ENCODE assay signal across 28 mouse cellular contexts in genomic region chr4:142329600-142329999, GRCm38 (mm10).
DNase-seq lines count a peak whose midpoint lies in the region; ATAC-seq and TF ChIP-seq lines count a peak whose summit lies in the region.
"Had no signal": no experiment of that assay in that cellular context is flagged by ENCODE, and none has a peak within 500 bp of the region (broad histone marks: within the 10 kb centered on the region; RNA-seq: fewer than 3 reads in every experiment).

No protein-coding gene starts in this region.

- no peak overlapping the region for H3K4me2 ChIP-seq in midbrain, embryonic 14.5 days (ENCODE audit: low read length)
- H3K4me2 ChIP-seq: forebrain, embryonic 13.5 days; heart, embryonic 12.5 days; limb, embryonic 12.5 days; liver, embryonic 15.5 days; midbrain, embryonic 13.5 days; stomach, embryonic 15.5 days had no signal

- ATAC-seq in midbrain, embryonic 14.5 days (ENCODE audit: low FRiP score, low TSS enrichment) = no peak
- ATAC-seq: activated CD4-positive, CD25-positive, alpha-beta regulatory T cell, adult 4 months; forebrain, embryonic 13.5 days; midbrain, embryonic 13.5 days had no signal

- H3K4me1 ChIP-seq in heart, adult 2 months (ENCODE audit: control insufficient read depth, insufficient read depth, low read length) = no peaks in the 10 kb centered on the region
- H3K4me1 ChIP-seq in testis, adult 2 months (ENCODE audit: control insufficient read depth, insufficient read depth, low read length) = no peaks in the 10 kb centered on the region; the same call in 1 of the 2 replicates
- no peaks in the 10 kb centered on the region for H3K4me1 ChIP-seq in midbrain, embryonic 14.5 days (ENCODE audit: control insufficient read depth, insufficient read depth, low read length)
- H3K4me1 ChIP-seq: forebrain, embryonic 13.5 days; heart, embryonic 12.5 days; liver, embryonic 15.5 days; midbrain, embryonic 13.5 days; stomach, embryonic 15.5 days had no signal

- no peak for TF ChIP-seq POLR2A in heart, adult 2 months (IDR thresholded peaks at IDR 0.05; ENCODE audit: insufficient read depth, low read depth, low read length)
- no peak for TF ChIP-seq POLR2A in testis, adult 2 months (IDR thresholded peaks at IDR 0.05; ENCODE audit: control insufficient read depth, low read depth, low read length)

- H3K9me3 ChIP-seq in midbrain, embryonic 14.5 days (ENCODE audit: control insufficient read depth, low read length) = no peaks in the 10 kb centered on the region
- H3K9me3 ChIP-seq: forebrain, embryonic 13.5 days; liver, embryonic 15.5 days; midbrain, embryonic 13.5 days; stomach, embryonic 15.5 days had no signal

- DNase-seq in heart, adult 2 months = no peak
- DNase-seq in heart, postnatal 4 days = no peak
- DNase-seq in layer of hippocampus, adult 2 months (ENCODE audit: low spot score in 2 of 2) = no peak
- DNase-seq in layer of hippocampus, adult 18-20 months (ENCODE audit: low spot score in 2 of 2) = no peak
- DNase-seq in testis, postnatal 14 days (ENCODE audit: low spot score) = no peak
- DNase-seq in midbrain, embryonic 14.5 days = no peak
- DNase-seq: adrenal gland, adult 2 months; adrenal gland, postnatal 36 days; B cell, adult 2 months; cerebellum, adult 9-10 months; gastrocnemius, postnatal 25 days; heart, adult 18-20 months; heart, postnatal 10 days; kidney, adult 18-20 months; kidney, postnatal 4 days; layer of hippocampus, adult 9-11 months; right cerebral cortex, postnatal 25 days; thymus, adult 2 months; thymus, postnatal 36 days had no signal

- H3K27ac ChIP-seq in heart, adult 2 months = no peak overlapping the region
- no peak overlapping the region for H3K27ac ChIP-seq in layer of hippocampus, adult 2 months
- H3K27ac ChIP-seq in testis, adult 2 months (ENCODE audit: control insufficient read depth, insufficient read depth, low read depth, low read length) = peak overlapping the region; percentile 89
- no peak overlapping the region for H3K27ac ChIP-seq in midbrain, embryonic 14.5 days (replicated peaks; ENCODE audit: low read depth, low read length)
- H3K27ac ChIP-seq: forebrain, embryonic 13.5 days; limb, embryonic 12.5 days; liver, embryonic 15.5 days; macrophage; midbrain, embryonic 13.5 days; stomach, embryonic 15.5 days had no signal

- no peaks in the 10 kb centered on the region for H3K36me3 ChIP-seq in heart, adult 2 months (ENCODE audit: control insufficient read depth, insufficient read depth, low read length)
- H3K36me3 ChIP-seq in testis, adult 2 months (ENCODE audit: control insufficient read depth, insufficient read depth, low read length) = no peaks in the 10 kb centered on the region
- H3K36me3 ChIP-seq in midbrain, embryonic 14.5 days (ENCODE audit: control insufficient read depth, insufficient read depth, low read length) = no peaks in the 10 kb centered on the region
- H3K36me3 ChIP-seq: heart, embryonic 12.5 days; limb, embryonic 12.5 days; liver, embryonic 15.5 days; midbrain, embryonic 13.5 days; stomach, embryonic 15.5 days had no signal

- H3K9ac ChIP-seq in heart, adult 2 months (ENCODE audit: low read depth, low read length) = no peak overlapping the region
- no peak overlapping the region for H3K9ac ChIP-seq in midbrain, embryonic 14.5 days (replicated peaks; ENCODE audit: low read length)
- H3K9ac ChIP-seq: forebrain, embryonic 13.5 days; heart, embryonic 12.5 days; limb, embryonic 12.5 days; liver, embryonic 15.5 days; midbrain, embryonic 13.5 days; stomach, embryonic 15.5 days had no signal

- H3K79me2 ChIP-seq in heart, adult 2 months (replicated peaks; ENCODE audit: control insufficient read depth, insufficient read depth, low read length) = no peaks in the 10 kb centered on the region

- intact Hi-C loops in heart, adult 2 months (cut with DNase I) = no loop called here

- H3K4me3 ChIP-seq in heart, adult 2 months = no peak overlapping the region
- no peak overlapping the region for H3K4me3 ChIP-seq in layer of hippocampus, adult 2 months
- no peak overlapping the region for H3K4me3 ChIP-seq in testis, adult 2 months (ENCODE audit: control insufficient read depth, low read depth, low read length)
- H3K4me3 ChIP-seq in midbrain, embryonic 14.5 days (replicated peaks; ENCODE audit: low read depth, low read length) = no peak overlapping the region
- H3K4me3 ChIP-seq: forebrain, embryonic 13.5 days; heart, embryonic 12.5 days; limb, embryonic 12.5 days; liver, embryonic 15.5 days; midbrain, embryonic 13.5 days; stomach, embryonic 15.5 days had no signal

- WGBS in heart, adult 2 months = 74% methylated on average over 2 of the region's 2 CpGs
- WGBS in midbrain, embryonic 14.5 days = 95% methylated on average over 2 of the region's 2 CpGs

- peak; percentile 24 for TF ChIP-seq CTCF in heart, adult 2 months (IDR thresholded peaks at IDR 0.05)
- peak; percentile 41 for TF ChIP-seq CTCF in layer of hippocampus, adult 2 months (conservative IDR thresholded peaks at IDR 0.05)
- TF ChIP-seq CTCF in testis, adult 2 months (IDR thresholded peaks at IDR 0.05; ENCODE audit: control insufficient read depth, insufficient read depth, insufficient replicate concordance, low read depth, low read length) = no peak

- TF ChIP-seq EP300 in heart, adult 2 months (IDR thresholded peaks at IDR 0.05; ENCODE audit: insufficient read depth, low read depth, low read length) = no peak

- H3K27me3 ChIP-seq in heart, adult 2 months (ENCODE audit: control insufficient read depth, insufficient read depth, low read length) = no peaks in the 10 kb centered on the region
- no peaks in the 10 kb centered on the region for H3K27me3 ChIP-seq in testis, adult 2 months (ENCODE audit: control insufficient read depth, insufficient read depth, low read length)
- no peaks in the 10 kb centered on the region for H3K27me3 ChIP-seq in midbrain, embryonic 14.5 days (ENCODE audit: control insufficient read depth, insufficient read depth, low read length)
- H3K27me3 ChIP-seq: forebrain, embryonic 13.5 days; heart, embryonic 12.5 days; limb, embryonic 12.5 days; liver, embryonic 15.5 days; midbrain, embryonic 13.5 days; stomach, embryonic 15.5 days had no signal
